Mouse (Mus musculus) frontal cortex, postnatal 36 days (tissue): Measurements from ENCODE around the gene Pi4k2a.
"Not testable (repeated sequence)": the region's sequence is repeated elsewhere in the genome, so short reads cannot be mapped to it uniquely, and the experiment has no call there.

ENCODE experiments used
- DNase-seq, 2 experiments: peaks; one replicate each; pipeline ENCODE4 v3.0.0; 2022; ENCODE audit warnings: low spot score in 2 of 2

The Pi4k2a gene

DNA sequence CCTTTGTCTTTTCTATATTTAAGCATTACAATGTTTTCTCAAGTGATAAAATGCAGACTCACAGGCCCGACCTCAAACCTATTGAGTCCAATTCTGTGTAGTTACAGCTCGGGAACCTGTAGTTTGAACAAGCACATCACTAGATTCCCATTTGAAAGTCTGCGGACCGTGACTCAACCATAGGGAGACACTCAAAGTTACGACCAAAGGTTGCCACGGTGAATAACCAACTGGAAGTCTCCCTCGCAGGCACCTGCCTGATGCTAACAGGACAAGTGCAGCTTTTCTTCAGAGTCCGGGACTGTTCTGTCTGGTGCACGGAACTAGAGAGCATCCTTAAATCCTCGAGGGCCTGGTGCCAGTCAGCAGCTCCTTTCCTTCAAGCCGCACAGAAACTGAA is 9.8 kb upstream of the Pi4k2a start:
- DNase-seq, result no peak

DNA sequence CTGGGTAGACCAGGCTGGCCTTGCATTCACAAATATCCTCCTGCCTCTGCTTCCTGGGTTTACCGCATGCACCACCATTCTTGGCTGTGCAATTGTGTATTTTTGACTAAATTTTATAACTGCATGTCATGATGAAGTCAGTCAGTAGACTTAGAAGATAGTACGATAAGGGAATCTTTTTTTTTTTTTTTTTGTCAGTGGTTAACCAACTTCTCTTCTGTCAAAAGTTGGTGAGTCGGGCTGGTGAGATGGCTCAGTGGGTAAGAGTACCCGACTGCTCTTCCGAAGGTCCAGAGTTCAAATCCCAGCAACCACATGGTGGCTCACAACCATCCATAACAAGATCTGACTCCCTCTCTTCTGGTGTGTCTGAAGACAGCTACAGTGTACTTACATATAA is 8.7 kb upstream of the Pi4k2a start:
- not testable (repeated sequence) for DNase-seq

- peak in 1 of 2 experiments; percentile 13 for DNase-seq
Observed at GRCm38 (mm10) chr19:42085690-42086089, 4.6 kb upstream of the Pi4k2a start.

DNA sequence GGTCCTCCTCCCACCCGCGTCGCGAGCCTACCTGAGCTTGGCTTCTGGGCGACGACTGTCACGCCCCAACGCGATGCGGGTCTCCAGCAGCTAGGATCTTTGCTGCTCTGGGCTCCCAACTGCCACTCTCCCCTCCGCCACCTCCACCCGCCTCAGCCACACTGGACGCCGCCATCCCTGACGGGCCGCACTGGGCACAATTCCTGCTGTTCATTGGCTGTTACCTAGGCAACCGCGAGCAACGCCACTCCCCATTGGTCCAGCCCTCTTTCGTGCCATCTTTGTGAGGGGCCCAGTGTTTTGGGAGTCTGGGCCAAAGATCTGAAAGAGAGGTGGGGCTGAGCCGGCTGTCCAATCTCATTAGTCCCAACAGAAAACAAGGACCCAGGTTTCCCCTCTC is 4.1 kb upstream of the Pi4k2a start, which contains the start of gene Morn4:
Gene Morn4, minus strand, starts transcription at position 192 of the 400 bp plus-strand sequence.
- DNase-seq, result peak; percentile 93 to 94

DNA sequence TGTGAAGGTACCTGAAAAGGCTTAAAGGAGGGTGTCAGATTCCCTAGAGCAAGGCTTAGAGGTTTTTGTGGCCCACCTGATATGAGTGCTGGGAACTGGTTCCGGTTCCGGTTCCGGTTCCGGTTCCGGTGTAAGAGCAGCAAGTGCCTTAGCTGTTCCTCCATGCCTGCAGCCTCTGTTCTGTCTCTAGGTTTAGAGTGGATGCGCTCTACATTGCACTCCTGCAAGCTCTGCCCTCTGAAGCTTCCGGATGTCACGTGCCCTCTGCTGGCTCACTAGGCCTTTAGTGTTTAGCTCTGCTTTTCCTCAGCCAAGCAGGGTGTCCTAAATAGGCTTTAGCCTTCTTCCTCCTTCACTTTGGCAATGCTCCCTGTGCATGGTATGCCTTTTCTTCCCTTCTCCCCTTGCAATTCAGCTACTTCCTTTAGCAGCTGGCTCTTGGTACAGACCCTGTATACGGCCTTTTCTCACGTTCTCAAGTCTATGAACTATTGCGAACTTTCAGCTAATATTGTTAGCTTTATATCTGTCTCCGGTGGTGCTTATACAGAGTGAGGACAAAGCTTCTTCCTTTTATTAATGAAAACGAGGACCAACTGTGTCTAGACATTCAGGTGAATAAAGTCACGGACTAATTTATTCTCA is 1.0 kb upstream of the Pi4k2a start:
- peak; percentile 38 to 53 for DNase-seq

- DNase-seq, result peak in 1 of 2 experiments; percentile 11
Observed at GRCm38 (mm10) chr19:42090637-42091141, 419 bp downstream of the Pi4k2a start.

DNA sequence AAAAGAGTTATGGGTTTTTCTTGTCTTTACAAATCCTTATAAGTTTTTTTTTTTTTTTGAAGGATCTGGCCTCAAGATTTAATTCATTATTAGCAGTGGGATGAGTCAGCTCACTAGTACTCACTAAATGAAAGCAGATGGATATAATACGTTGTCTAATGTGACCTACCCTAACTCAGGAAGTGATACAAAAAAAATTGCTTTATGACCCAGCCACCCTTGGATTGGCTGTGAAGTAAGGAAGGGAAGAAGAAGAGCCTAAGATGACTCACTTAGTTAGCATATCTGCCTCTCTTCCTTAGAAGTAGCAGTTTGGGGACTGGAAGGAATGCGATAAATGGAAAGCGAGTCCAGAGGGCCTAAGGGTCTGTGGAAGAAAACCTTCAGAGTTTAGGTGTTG is 9.1 kb downstream of the Pi4k2a start:
- DNase-seq, result no peak

DNA sequence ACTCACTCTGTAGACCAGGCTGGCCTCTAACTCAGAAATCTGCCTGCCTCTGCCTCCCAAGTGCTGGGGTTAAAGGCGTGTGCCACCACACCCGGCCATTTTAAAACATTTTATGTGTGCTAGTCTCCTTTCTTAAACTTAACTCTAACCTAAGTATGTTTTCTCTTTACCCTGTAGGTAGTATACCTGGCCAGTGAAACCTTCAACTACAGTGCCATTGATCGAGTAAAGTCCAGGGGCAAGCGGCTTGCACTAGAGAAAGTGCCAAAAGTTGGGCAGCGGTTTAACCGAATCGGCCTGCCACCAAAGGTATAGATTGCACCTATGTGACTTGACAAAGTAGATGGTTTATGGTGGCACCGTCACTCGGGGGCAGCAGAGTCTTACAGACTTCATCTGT is 14.4 kb downstream of the Pi4k2a start:
- DNase-seq, result no peak

- DNase-seq, result no peak
Observed at GRCm38 (mm10) chr19:42115783-42116335, 25.6 kb downstream of the Pi4k2a start.

DNA sequence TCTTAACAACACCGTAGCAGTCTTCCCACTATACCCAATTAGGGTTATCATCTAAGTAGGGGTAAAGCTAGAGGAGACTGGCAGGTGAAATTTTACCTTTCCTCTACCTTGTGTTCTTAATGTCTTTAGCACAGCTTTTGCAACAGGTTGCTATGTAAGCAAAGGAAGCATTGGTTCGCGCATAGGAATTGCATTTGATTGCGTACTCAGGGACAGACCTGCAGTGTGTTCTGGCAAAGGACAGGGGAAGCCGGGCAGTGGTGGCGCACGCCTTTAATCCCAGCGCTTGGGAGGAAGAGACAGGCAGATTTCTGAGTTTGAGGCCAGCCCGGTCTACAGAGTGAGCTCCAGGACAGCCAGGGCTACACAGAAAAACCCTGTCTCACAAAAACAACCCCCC is 27.9 kb downstream of the Pi4k2a start:
- no peak for DNase-seq

- no peak for DNase-seq
Observed at GRCm38 (mm10) chr19:42118596-42118995, 28.3 kb downstream of the Pi4k2a start.

DNA sequence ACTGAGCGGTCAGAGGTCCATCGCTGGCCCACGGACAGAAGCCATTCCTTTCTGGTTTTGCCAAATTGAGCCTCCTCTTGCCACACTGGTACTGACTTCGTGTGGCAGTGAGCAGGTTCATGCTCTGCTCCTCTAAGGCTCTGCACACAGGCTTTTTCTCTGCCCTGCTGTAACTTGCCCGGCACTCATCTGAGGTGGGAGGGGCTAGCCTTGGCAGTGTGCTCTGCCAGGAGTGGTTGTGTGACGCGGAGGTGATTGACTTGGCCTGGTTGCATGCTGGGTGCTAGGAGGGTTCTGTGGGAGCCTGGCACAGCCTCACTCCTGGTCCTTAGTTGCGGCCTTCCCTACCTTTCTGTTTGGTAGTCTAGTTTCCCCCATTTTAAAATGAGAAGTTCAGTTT is 30.2 kb downstream of the Pi4k2a start:
- DNase-seq, result no peak

DNA sequence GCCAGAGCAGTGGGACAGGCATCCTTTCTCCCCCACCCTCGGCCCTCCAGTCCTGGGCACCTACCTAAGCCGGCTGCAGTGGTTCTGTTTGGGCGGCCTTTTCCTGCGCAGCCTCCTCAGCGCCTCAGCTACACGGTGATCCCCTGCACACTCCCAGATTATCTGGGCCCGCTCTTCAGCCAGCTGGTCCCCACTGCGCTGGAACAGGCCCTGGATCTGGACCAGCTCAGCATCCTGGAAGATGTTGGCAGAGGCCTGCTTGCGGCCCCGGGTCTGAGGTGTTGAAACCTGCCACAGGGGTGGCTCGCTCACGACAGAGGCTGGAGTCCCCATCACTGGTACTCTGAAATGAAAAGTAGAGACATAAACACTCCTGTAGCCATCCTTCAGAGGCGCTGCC is 34.4 kb downstream of the Pi4k2a start:
- DNase-seq, result no peak

GRCm38 (mm10) chr19:42125501-42126218 is 35.4 kb downstream of the Pi4k2a start:
- DNase-seq, result no peak

DNA sequence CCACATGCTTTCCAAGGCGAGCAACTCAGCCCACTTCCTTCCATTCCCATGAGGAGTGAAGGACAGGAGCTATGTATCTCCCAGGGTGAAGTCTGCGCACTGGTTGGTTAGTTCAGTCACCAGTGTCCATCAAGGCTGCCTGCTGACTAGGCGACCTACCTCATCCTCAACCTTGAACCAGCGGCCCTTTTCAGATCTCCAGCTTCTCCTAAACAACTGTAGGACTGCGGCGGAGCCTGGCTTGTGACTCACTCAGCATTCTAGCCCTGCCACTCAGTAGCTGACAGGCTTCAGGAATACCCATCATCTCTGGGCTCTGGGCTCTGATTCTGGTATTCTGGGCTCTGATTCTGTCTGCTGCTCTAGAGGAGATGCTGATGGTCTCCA is 35.9 kb downstream of the Pi4k2a start:
- no peak for DNase-seq

DNA sequence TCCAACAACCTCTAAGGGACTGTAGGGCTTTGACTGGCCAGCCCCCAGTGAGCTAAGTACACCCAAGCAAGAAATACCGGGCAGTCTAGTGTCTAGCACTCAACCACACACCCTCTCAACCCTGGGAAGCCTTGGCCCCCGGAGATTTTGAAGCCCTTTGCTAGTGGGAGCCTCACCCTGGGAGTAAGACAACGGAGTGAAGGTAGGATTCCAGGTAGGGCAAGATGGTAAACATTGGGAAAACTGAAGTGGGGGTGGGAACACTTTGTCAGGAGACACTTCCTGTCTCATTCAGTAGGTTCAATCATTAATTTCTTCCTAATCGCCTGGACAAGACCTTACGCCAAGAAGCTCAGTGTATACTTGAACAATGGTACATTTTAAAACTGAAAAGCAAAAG is 36.8 kb downstream of the Pi4k2a start:
- DNase-seq, result no peak

GRCm38 (mm10) chr19:42128052-42128740 is 37.9 kb downstream of the Pi4k2a start:
- DNase-seq, result peak in 1 of 2 experiments; percentile 36

DNA sequence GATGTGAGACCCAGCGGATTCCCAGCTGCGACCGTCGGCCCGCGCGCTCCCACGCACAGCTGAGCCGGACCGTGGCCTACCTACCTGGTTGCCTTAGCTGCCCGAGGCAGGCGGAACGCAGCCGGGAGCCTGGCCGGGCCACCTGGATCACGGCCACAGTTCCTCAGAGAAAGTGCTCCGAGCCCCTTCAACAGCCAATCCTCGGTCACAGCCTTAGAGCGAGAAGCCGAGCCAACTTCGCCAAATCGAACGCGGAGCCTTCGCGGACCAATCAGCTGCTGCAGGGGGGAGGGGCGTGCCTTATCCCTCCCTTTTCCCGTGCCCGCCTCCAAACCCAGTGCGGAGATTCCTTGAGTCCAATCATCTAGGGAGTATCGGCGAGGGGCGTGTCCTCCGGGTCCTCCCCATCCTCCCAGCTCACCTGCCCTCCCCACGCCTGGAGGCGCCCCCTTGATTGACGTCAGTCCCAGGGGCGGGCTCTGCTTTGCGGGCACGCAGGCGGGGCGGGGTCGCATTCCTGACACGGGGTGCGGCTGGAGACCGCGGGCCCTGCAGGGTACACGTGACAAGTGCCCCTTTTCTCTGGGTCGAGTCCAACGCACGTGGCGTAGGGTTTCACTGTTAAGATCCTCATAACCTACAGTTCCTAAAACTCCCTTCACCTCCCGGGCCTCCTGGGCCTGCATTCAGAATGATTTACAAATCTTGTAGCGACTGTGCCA is 38.7 kb downstream of the Pi4k2a start, which contains the start of gene Avpi1:
Gene Avpi1, minus strand, starts transcription at position 273 of the 722 bp plus-strand sequence.
- peak; percentile 96 to 99 for DNase-seq

GRCm38 (mm10) chr19:42129509-42130293 is 39.4 kb downstream of the Pi4k2a start:
- DNase-seq, result peak in 1 of 2 experiments; percentile 52

DNA sequence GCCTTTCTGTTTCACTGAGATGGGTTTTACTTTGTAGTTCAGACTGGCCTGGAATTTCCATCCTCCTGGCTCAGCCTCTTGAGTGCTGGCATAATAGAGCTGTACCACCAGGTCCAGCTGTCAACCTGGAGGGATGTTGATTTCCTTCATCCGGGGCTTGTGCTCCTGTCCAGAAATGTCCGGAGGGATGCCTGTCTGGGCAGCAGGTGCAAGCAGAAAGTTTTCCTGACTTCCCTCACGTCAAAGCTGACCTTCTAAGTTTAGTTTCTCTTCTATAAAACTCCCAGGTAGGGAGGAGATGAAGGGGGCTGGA is 40.0 kb downstream of the Pi4k2a start:
- no peak for DNase-seq

DNA sequence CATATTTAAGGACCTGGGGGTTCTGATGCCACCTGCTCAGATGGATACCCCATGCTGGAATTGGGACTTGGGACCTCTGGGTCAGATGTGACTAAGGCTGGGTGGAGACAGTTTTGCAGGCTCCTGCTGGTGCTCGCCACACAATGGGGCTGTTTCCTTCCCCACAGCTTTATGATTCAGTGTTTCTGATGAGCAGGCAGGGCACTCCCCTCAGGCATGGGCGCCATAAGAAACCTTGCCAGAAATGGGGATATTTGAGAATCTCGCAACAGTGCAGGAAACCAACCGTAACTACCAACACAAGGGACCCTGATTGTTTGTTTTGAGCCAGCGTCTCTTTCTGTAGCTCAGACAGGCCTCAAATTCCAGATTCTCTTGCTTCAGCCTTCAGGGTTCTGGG is 40.8 kb downstream of the Pi4k2a start:
- no peak for DNase-seq
